Mouse (Mus musculus) erythroblast, embryonic 14.5 days (primary cell): Measurements from ENCODE around the gene Ttc38.

Experiments
- GATA1 ChIP-seq: IDR thresholded peaks from 2 replicates; pipeline ENCODE4 v1.6.1; 2012; ENCODE audit warnings: low read length, inconsistent platforms, mixed read lengths
- TAL1 ChIP-seq: IDR thresholded peaks from 3 replicates; pipeline ENCODE4 v1.6.1; 2012; ENCODE audit warnings: low read length, inconsistent platforms, mixed read lengths

- TF ChIP-seq TAL1 (no peak), GATA1 (no peak)
These were observed 40.7 kb upstream of the Ttc38 start for GRCm38 (mm10) chr15:85791449-85791848.
